Mouse (Mus musculus) spleen, postnatal 36 days (tissue): ENCODE results near the gene Krtap11-1.

ENCODE experiments used
- DNase-seq, 2 experiments: peaks; one replicate each; pipeline ENCODE4 v3.0.0; 2022; ENCODE audit warnings: low spot score in 2 of 2, mixed read lengths in 1 of 2

The Krtap11-1 gene

DNA sequence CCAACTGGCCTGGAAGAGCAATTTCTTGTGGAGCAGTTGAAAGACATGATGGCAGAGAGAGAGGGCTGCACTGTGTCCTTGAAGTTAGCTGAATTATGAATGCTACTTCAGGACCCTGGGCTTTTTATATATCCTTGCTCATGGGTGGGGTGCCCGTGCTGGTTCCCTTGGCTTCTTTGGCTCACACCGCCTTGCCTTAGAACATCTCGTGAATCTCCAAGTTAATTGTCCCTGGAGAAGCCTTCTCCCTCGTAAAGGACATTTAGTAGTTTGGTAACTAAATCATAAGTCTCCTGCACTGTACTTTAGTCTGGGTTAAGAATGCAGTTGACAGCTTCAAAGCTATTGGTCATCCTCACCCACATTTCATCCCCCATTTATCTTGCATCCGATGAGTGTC lies at the start of gene Krtap11-1:
Gene Krtap11-1 (minus strand): TSS at position 101 of the 400 bp plus-strand sequence.
- DNase-seq: no peak

DNA sequence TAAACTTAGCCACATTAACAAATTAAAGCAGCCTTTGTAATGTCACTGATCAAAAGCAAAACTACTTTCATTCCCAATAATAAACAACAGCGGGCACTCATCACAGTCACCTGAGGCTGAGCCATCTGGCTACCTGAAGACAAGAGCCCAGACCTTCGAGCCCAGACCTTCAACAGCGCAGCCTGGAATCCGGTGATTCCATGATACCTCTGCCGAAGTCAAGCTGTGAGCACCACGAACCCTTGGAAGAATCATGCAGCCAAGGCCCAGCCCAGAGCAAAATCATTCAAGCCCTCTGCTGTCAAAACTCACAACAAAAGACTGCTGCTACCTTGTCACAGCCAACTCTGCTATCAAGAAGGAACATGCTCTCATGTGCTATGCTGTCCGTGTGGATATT lies 47.2 kb upstream of the Krtap11-1 start:
- DNase-seq: no peak

DNA sequence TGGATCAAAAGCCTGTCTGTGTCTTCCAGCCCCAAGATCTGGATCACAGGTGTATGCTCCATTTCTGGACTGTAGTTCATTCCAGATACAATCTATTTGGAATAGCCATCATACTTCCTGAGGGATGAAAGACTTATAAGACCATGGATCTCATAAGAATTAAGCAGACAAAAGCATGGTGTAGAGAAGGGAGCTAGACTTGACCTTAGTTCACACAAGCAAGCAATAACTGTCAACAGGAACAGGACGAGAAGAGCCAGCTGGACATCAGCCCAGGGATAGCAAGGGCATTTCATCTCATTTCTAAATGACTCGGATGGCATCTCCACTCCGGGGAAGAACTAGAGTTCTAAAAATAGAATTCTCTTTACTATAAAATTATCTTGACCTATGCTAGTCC lies 46.3 kb upstream of the Krtap11-1 start:
- DNase-seq: no peak

DNA sequence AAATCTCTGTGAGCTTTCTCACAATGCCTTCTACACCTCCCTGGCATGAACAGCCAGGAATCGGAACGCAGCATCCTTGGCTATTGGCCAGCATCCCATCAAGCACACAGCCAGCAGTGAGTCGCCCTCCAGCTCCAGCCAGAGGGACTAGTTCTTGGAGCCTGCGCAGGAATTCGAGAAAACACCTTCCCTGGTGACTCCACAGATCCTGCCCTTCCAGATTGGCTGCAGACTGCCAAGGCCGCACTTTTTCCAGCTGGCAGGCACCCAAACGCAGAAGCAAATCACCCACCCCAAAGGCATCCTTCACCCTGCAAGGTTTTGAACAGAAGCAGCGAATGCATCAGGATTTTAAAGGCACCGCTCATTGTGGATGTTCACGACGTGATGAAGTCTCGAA lies 42.7 kb upstream of the Krtap11-1 start:
- no peak for DNase-seq

DNA sequence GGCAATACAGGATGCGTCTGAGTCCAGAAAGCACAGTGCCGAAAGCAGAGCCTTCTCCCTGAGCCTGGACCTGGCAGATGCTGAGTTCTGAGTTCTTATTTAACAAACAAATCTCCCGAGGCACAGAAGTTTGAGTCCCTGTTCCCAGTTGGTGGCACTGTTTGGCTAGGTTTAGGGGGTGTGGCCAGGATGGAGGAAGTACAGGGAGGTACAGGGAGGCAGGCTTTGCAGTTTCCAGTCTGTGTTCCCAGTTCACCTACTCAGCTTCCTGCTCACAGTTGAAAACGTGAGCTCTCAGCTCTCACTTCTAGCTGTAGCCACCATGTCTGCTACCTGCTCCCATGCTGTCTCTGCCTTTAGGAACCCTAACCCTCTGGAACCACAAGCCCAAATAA lies 37.8 kb upstream of the Krtap11-1 start:
- no peak for DNase-seq

DNA sequence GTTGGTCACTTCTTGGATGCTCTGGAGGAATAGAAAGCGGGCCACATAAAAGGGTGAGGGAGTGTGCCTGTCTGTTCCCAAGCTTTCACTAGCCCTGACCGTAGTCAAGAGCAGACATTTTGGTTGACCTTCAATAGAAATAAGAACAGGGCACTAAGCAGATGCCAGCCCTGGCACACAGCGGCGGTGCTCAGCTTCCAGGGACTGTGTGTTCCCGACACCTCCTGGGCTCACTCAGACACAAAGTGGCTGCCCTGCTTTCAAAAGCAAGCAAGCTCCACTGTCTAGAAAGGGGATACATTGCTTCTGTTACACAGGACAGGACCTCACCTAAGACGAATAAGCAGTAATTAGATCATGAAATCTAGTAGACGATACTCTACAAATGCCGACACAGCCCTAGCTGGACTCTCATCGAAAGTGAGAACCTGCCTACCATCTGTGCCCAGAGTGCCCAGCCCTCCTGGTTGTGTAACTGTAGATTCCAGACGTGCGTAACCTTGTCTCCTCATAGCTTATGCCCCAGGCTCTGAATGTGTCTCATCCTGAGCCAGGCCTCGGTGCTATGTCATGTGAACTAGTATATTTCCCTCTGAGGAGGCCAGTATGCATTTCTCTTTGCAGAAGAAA lies 37.3 kb upstream of the Krtap11-1 start:
- no peak for DNase-seq

DNA sequence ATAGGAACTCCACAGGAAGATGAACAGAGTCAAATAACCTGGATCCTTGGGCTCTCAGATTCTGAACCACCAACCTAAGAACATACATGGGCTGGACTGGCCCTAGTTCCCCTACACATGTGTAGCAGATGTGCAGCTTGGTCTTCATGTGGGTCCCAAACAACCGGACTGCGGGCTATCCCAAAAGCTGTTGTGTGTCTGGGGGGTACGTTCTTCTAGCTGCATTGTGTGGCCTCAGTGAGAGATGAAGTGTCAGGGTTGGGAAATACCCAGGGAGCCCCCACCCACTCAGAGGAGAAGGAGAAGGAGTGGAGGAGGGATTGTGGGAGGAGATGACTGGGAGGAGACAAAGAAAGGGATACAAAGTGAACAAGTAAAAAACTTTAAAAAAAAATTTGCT lies 36.0 kb upstream of the Krtap11-1 start:
- DNase-seq: no peak

DNA sequence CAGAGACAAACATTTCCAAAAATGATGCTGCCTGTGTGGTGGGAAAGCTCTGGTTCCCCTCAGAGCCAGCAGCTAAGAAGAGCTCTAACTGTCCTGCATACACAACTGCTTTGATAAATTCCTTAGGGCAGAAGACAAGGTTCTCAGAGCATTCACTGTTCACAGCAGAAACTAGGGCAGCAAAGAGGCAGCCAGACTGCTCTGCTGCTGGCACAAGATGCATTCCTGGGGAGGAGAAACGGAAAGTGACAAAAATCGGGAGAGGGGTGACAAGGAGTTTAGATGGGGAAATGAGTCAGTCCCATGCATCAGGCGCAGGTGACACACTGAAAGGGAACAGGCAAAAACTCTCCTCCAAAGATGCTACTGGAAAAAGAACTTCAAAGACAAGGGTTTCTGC lies 16.2 kb upstream of the Krtap11-1 start:
- DNase-seq: no peak

DNA sequence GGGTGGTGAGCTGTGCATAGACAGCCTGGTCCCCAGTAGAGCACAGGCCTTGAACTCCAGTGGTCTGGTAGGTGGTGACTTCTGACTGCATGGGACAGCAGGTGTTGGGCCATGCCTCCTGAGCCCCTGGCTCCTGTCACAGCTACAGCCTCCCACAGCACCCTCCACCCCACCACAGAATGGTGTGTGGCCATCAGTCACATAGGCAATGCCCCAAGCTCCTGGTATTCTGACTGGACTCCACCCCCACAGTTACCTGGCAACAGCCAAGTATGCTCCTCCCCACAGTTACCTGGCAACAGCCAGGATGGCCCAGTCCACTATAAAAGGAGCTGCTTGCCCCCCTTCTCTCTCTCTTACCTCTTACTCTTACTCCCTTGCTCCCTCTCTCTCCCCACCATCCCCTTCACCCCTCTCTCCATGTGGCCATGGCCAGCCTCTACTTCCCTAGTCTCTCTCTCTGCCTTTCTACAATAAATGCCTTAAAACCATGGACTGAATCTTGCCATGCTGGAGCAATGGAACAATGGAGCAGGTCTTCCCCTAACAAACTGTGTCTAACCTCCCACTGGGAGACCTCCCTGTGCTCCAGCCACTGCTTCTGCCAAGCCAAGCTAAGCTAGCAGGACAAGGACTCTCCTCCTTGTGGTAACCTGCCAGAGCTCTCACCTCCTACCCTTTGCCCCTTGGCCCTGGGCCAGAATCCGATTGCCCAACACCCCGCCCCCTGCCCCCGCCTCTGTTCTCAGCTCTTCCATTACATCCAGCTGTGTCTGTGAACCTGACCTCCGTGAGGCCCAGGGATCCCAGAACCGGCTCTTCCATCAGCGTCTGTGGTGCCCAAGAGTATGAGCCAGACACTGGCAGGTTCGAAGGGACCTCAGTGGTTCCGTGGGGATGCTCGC lies 14.9 kb upstream of the Krtap11-1 start:
- no peak for DNase-seq

DNA sequence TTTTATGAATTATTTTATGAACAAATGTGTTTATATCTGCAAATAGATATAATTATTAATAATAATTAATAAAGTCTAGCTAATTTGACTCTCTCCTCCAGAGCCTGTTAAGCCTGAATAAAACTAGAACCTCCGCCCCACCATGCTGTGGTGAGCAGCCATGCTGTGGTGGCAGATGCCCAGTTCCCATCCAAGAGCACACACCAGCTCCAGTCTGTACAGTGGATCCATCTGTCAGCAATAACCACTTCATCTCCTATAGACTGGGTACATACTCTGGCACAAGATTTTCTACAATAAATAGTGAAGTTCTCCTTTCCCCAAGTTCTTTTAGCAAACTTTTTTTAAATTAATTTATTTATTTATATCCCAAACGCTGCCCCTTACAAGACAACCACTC lies 10.7 kb upstream of the Krtap11-1 start:
- DNase-seq: no peak

DNA sequence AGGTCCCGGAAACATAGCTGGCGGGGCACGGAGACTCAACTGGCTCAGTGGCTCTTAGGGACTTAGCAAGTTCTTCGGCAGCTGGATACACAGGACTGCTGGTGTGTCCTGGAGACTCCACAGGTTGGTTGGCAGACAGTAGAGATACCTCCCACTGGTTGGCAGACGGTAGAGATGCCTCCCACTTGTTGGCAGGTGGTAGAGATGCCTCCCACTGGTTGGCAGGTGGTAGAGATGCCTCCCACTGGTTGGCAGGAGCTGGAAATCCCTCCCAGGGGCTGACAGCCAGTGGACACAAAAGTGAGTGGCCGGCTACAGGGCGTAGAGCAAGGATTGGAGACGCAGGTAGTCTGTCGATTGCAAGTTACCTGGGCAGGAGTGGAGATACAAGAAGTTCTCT lies 467 bp downstream of the Krtap11-1 start:
- DNase-seq: no peak

DNA sequence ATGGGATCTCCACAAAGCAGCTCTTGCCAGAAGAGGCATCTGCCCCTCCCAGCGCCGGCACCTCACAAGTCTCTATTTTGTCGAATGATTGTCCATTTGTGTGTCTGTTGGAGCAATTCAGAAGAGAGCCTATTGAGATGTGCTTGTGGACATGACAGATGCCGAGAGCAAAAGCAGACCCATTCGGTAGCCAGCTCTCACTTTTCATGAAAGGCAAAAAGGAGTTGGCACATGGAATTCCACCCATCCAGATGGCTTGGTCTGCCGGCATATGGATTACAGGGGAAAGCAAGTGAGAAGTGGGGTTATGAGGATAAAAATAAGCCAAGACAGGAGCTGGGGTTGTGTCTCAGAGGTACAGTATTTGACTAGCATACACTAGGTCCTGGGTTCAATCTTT lies 1.8 kb downstream of the Krtap11-1 start:
- no peak for DNase-seq

DNA sequence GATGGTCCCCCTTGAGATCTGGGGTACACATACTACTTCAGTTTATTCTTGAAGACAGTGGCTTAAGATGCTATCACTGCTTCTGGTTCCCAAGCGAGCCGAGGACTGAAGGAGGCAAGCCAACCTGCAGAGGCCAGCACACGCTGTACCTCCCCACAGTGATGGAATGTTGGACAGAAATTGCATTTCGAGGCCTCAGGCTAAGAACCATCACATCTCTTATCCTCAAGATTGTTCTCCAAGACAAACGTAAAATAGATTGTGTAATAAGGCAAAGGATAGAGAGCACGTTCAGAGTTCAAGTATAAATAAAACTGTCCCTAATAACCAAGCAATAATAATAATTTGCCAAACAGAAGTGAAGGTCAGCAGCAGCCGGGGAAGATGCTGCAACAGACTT lies 2.8 kb downstream of the Krtap11-1 start:
- no peak for DNase-seq

DNA sequence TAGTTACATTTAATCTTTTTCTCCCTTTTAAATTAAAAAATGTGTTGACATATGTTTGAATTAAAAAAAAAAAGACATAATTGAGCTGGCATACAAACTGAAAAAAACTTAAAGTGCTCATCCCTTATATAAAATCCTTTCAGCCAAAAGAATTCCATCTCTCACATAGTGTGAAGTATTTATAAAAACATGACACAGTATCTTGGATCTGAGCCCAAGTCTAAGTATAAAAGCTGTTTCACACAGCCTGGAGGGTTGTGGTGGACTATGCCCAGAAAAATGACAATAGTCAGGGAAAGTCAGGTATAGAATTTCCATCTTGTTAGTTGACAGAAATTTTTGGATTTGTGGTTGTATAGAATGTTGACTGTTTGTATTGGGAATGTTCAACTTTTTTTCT lies 20.7 kb downstream of the Krtap11-1 start:
- DNase-seq: no peak

DNA sequence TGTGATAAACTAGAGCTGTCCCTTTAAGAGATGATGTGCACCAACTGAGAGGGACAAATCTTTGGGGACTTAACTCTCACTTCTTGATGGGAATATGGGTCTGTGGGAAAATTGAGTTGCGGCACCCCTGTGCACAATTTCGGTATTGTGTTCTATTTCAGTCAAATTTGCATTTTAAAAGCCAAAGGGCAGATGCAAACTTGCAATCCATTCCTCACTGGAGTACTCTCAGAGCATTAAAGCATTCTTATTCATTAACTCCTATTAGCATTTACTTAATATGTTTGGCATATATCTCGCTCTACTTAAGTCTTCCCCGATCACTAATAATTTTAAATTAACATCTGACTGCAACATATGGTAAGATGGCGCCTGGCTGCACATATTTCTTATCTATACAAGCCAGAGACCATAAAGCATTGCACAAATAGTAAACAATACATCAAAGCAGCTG lies 32.9 kb downstream of the Krtap11-1 start:
- DNase-seq: no peak

DNA sequence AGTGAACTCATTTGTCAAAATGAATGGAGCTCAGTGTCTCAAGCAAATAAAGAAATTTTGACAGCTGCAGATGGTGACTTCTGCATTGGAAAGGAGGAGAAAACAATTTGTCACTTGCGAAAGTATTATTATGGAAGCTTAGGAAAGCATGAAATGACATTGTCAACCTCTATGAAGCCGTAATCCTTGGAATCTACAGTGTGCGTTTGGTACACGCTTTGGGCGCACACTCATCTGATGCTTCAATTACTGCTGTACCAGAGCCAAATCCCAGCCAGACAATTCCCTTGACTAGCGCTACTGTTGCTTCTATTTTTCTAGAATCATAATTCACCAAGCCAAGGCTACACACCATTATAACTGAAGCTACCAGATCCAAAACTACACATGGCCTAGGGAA lies 33.6 kb downstream of the Krtap11-1 start:
- DNase-seq: no peak

DNA sequence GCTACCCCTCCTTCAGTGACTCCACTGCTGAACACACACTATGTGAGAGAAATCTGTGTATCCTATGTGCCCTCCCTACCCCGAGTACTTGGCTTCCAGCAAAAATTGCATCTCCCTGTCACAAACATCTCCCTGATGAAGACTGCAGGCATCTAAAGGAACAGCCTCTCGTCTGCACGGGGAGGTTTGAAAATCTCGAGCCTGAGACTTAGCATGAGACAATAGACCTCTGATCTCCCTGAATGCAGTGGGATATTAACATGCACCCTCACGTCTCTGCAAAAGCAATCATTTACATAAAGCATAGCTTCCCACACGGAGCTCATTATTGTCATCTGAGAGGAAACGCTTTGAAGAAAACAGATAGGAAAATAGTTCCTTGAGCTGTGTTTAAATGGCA lies 40.4 kb downstream of the Krtap11-1 start:
- DNase-seq: no peak

DNA sequence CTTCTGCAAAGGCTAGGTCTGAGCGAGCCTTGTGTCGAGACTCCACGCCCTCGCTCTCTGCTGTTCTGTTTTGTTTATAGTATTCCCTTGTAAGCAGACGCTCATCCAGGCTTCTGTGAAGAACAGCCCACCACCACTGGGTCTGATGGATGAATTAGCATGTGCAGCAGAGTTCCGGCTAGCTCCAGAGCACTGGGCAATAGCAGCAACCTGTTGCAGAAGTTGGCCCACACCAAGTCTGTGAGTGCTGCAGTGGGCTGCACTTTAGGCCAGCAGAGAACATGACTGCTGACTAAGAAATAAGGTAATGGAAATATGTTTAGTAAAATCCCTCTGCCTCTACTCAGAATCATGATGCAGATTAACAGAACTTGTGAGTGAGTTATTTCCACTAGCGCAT lies 41.1 kb downstream of the Krtap11-1 start:
- DNase-seq: no peak

DNA sequence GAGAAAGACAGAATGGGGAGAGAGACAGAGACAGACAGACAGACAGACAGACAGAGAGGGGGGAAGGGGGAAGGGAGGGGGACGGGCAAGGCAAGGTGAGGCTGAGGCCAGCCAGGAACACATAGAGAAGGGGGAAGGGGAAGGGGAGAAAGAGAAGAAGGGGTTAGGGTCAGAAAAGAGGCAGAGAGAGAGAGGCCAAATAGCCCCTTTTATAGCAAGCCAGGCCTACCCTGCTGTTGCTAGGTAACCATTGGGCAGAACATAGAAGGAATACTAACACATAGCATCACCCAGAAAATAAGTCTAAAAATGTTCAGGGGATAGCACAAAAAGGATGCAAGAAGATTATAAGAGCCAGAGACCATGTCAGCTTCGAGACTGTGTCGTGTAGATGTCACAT lies 42.6 kb downstream of the Krtap11-1 start:
- DNase-seq: no peak

DNA sequence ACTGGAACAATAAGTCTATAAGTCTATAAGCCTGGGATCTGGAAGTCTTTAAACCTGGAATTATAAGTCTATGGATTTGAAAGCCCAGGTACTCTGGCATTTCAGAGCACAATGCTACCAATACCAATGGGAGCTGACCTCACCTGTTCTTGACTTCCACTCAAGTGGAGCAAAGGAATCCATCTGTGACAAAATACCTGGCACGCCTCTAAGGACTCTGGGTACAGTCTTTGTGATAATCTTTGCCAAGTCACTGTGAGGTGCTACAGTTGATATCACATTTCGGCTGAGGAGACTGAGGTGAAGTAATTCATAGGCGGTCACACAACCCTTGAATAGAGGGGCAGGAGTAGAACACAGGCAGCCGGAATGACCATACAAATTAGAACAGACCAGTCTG lies 50.0 kb downstream of the Krtap11-1 start:
- DNase-seq: no peak

DNA sequence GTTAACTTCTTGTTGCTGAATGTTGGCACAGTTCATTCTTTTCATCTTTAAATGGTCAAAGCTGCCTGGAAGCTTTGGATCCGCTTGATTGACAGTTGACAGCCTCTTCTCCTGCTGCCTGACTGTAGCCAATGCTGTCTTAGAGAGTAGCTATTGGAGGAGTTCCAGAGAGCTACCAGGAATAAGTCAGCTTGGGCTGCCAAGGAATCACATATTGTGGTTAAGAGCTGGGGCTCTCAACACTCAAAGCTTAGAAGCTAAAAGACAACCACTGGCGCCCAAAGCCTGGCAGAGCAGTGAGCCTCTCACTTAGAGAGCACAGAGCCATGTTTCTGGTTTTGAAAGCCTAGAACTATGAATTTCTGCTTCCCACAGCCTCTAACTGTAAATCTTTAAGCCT lies 50.4 kb downstream of the Krtap11-1 start:
- no peak for DNase-seq
